Mouse (Mus musculus) bone marrow, adult 2 months (tissue): ENCODE measurements around the gene Srp68. TPM values are rescaled to one million over a fixed set of nuclear protein-coding genes. Genes with fewer than 3 reads are reported as not detected.

Experiments used
- H3K27ac ChIP-seq: fragments of 200-500 bp; 2 replicates; pipeline ENCODE4 v1.5.1; 2012; ENCODE audit warnings: low read depth, mild to moderate bottlenecking, control low read depth, inconsistent platforms, low read length; ENCODE audit not compliant: control insufficient read depth, poor library complexity, insufficient read depth
- H3K4me1 ChIP-seq: fragments of 200-500 bp; 2 replicates; pipeline ENCODE4 v1.6.1; 2011; ENCODE audit warnings: low read length; ENCODE audit not compliant: control insufficient read depth, insufficient read depth
- H3K4me3 ChIP-seq: fragments of 200-500 bp; replicated peaks from 2 replicates; pipeline ENCODE3; 2011; ENCODE audit warnings: mild to moderate bottlenecking, low read depth, low read length, control low read depth; ENCODE audit not compliant: control insufficient read depth
- CTCF ChIP-seq: fragments of 200-500 bp; IDR thresholded peaks from 2 replicates; pipeline ENCODE4 v1.5.1; 2011; ENCODE audit warnings: low read length, control low read depth; ENCODE audit not compliant: control insufficient read depth, insufficient read depth
- POLR2A ChIP-seq: fragments of 200-500 bp; IDR thresholded peaks from 2 replicates; pipeline ENCODE4 v1.6.1; 2011; ENCODE audit warnings: low read depth, mild to moderate bottlenecking, control low read depth, low read length, borderline replicate concordance; ENCODE audit not compliant: control insufficient read depth
- WGBS: fragments of 180-500 bp; shearing (Covaris S2); methylation state at CpG from one replicate; pipeline ENCODE4 v1.1.7; 2018; 5-methylcytosine and 5-hydroxymethylcytosine counted together
- polyA plus RNA-seq: library from polyadenylated mRNA; stranded (reverse); fragments of >200 nt; gene quantifications from 2 replicates; pipeline ENCODE4 v1.2.4, GENCODE M21; 2011; ENCODE audit warnings: low replicate concordance; ENCODE audit not compliant: missing spikeins, insufficient read depth, insufficient read length

Gene Srp68
- polyA plus RNA-seq, 1 experiment, result 44.5 TPM

- 21% methylated on average over 11 of the region's 11 CpGs for WGBS
- Histone ChIP-seq H3K4me3 (no peak overlapping the region), H3K4me1 (peaks cover 4% of the 10 kb centered on the region), H3K27ac (0 out of 2 replicates have a peak overlapping the region, but pooled peaks have one; percentile 5)
- no peak for TF ChIP-seq CTCF
- no peak for TF ChIP-seq POLR2A
Measured at GRCm38 (mm10) chr11:116265352-116265751, 8.7 kb downstream of the Srp68 start.

GRCm38 (mm10) chr11:116260259-116260658 lies 13.8 kb downstream of the Srp68 start:
- WGBS, result 46% methylated on average over 7 of the region's 7 CpGs
- H3K4me1 ChIP-seq, result peaks cover under 1% of the 10 kb centered on the region; the same call in 1 of the 2 replicates
- H3K4me3 ChIP-seq, result no peak overlapping the region
- TF ChIP-seq CTCF (no peak), POLR2A (no peak)
- H3K27ac ChIP-seq, result no peak overlapping the region

GRCm38 (mm10) chr11:116259461-116259860 lies 14.6 kb downstream of the Srp68 start:
- no peak for TF ChIP-seq POLR2A
- TF ChIP-seq CTCF, result no peak
- H3K27ac ChIP-seq, result peak overlapping the region; percentile 51
- H3K4me3 ChIP-seq, result no peak overlapping the region
- peaks cover 4% of the 10 kb centered on the region for H3K4me1 ChIP-seq
- WGBS, result 12% methylated on average over 8 of the region's 8 CpGs

GRCm38 (mm10) chr11:116255982-116256675 lies 17.9 kb downstream of the Srp68 start:
- no peak overlapping the region for H3K27ac ChIP-seq
- H3K4me3 ChIP-seq, result no peak overlapping the region
- peaks cover 6% of the 10 kb centered on the region for H3K4me1 ChIP-seq
- TF ChIP-seq POLR2A (no peak), CTCF (no peak)
- 50% methylated on average over 9 of the region's 9 CpGs for WGBS

- peak overlapping the region; percentile 54 for H3K27ac ChIP-seq
- peaks cover 6% of the 10 kb centered on the region for H3K4me1 ChIP-seq
- TF ChIP-seq POLR2A (0 out of 2 replicates have a peak, but pooled peaks have one; percentile 21), CTCF (no peak)
- WGBS, result 30% methylated on average over 22 of the region's 22 CpGs
- peak overlapping the region; percentile 3 for H3K4me3 ChIP-seq
Measured at GRCm38 (mm10) chr11:116255090-116255981, 18.7 kb downstream of the Srp68 start.

- Histone ChIP-seq H3K27ac (peak overlapping the region; percentile 54; the same call in 1 of the 2 replicates), H3K4me1 (peaks cover 6% of the 10 kb centered on the region), H3K4me3 (no peak overlapping the region)
- TF ChIP-seq CTCF (no peak), POLR2A (no peak)
- 10% methylated on average over 9 of the region's 9 CpGs for WGBS
Measured at GRCm38 (mm10) chr11:116254627-116255026, 19.4 kb downstream of the Srp68 start.

- TF ChIP-seq CTCF (no peak), POLR2A (no peak)
- WGBS, result 26% methylated on average over 3 of the region's 3 CpGs
Measured at GRCm38 (mm10) chr11:116253076-116253600, 20.9 kb downstream of the Srp68 start.

GRCm38 (mm10) chr11:116250898-116251297 lies 23.1 kb downstream of the Srp68 start:
- H3K4me1 ChIP-seq, result peaks cover 6% of the 10 kb centered on the region
- H3K27ac ChIP-seq, result no peak overlapping the region
- 91% methylated on average over 8 of the region's 8 CpGs for WGBS
- TF ChIP-seq CTCF, result no peak
- TF ChIP-seq POLR2A, result no peak
- no peak overlapping the region for H3K4me3 ChIP-seq

More at GRCm38 (mm10) chr11:116253076-116253600, 20.9 kb downstream of the Srp68 start:
- Histone ChIP-seq H3K27ac (no peak overlapping the region), H3K4me3 (no peak overlapping the region), H3K4me1 (peaks cover 6% of the 10 kb centered on the region)
